Mouse (Mus musculus) central nervous system, embryonic 14 days (tissue): ENCODE results near the gene Nosip. TPM values are rescaled to one million over a fixed set of nuclear protein-coding genes. Genes with fewer than 3 reads are reported as not detected.

ENCODE experiments used
- polyA plus RNA-seq: library from polyadenylated mRNA; depleted of rRNA; stranded (reverse); fragments of >200 nt; gene quantifications from 2 replicates; pipeline ENCODE4 v1.2.3, GENCODE M21; 2012; rRNA removed

The Nosip gene
- 88.9 and 93.3 TPM in 2 replicates for polyA plus RNA-seq

DNA sequence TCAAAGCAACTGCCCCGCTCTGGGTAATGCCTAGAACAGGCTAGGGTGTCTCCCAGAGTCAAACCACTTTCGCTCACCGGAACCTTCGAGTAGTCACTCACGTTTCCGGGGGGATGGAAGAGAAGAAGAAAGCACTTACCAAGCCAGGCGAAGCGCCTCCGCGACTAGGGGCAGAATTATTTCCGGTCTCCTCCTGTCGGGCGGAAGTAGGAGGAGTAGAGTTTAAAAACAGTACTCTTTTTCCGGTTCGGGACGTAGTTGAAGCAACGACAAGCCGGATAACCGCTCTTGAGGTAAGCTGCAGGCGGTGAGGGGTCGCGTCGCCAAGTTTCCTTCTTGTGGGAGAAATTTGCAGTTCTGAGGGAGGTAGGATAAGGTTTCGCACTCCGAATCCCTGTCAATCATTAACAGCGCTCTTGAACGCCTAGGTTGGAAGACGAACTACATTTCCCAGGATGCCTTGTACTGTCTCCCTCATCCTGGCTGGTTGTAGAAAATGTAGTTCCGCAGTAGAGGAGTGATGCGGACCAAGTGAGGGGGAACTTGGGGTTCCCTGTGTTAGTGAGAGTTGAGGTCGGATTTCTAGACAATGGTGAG is at the start of gene Nosip, which contains the start of gene Prrg2:
Gene Nosip, plus strand, starts transcription at position 191 of the 597 bp plus-strand sequence.
Gene Prrg2, minus strand, starts transcription at position 439 of the 597 bp plus-strand sequence.

DNA sequence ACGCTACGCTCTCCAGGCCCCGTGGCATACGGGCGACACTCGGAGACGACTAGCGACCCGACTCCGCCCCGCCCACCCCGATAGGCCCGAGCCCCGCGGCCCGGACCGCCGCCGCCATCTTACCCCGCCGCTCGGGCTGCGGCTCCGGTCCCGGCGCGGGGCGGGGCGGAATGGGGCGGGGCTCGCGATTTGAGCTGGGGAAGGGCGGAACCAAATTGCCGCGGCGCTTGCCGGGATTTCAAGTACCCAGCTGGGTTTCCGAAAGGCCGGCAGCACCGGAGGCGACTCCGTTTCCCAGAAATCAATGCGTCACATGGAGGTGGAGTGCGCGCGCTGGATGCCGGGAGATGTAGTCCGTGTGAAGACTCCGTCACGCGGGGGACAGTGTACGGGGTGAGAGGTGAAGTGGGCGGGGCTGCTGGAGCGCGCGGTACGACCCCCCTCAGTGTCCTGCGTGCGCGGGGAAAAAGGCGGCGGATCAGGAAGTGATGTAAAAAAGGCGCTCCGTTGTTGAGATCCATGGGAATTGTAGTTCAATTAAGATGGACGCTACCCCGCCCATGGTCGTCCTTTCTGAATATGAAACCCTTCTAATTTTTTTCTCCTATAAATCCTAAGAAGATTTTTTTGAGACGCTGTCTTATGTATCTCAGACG is 46.1 kb upstream of the Nosip start, which contains the start of gene Scaf1:
Gene Scaf1, minus strand, starts transcription at position 407 of the 656 bp plus-strand sequence.

DNA sequence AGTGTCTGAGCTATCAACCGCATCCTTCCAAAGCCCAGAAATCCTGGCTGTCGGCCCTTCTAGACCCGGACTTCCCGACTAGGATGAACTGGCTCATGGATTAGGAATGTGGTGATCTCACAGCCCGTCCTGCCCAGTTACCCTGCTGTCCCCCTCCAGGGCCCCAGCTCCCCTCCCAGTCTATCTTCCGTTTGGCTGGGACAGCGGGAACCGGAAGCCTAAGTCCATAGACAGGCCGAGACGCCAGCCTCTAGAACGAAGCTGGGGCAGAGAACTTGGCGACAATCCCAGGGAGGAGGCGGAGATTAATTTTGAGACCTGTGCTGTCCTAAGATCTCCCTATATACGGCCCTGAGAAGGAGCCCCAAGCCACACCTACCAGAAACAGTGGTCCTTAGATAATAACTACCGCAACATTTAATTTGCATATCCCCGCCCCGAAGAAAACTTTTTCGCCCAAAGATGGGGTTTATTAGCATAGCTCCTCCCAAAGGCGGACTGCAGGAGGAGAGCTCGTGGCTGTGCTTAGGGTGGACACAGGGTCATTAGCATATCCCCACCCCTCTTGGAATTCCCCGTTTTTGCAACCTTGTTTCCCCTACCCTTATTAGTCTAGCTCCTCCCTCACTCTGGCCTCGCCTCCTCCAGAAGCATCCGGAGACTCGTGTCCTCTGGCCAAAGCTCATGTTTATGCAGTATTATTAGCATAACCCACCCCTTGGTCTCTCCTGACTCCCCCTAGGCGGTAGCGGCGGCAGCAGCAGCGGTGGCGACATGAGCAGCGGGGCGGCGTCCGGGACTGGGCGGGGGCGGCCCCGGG is 44.8 kb upstream of the Nosip start, which contains the start of gene Rras:
Gene Rras, plus strand, starts transcription at position 720 of the 820 bp plus-strand sequence.

DNA sequence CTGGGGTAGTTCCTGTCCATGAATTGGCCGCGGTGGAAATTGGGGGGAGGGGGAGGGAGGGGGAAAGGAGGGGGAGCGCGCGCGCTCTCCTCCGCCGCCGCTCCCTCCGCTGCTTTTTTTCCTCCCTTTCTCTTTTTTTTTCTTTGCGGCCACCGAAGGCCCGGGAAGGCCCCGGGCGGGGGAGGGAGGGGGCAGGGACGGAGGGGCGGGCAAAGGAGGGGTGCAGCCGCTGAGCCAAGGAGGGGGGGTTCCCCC is 9.4 kb upstream of the Nosip start, which contains the start of gene Prr12:
Gene Prr12, minus strand, starts transcription at position 20 of the 255 bp plus-strand sequence.

DNA sequence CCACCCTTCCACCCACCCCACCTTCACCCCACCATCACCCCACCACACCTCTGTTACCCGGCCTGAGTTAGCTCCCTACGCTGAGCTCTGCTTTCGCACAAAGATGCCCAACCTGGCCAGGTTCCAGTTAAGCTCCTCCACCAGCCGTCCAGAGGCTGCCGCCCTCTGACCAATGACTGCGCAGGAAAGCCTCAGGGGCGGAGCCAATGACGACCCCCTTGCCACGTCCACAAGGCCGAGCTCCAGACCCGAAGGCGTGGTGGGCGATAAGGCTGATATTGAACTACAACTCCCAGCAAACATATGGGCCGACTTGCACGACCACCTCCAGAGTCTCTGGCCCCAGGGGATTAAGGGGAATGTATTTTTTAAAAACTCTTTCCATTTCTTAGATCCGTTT is 29.8 kb downstream of the Nosip start, which contains the start of gene Rcn3:
Gene Rcn3, minus strand, starts transcription at position 174 of the 400 bp plus-strand sequence.

DNA sequence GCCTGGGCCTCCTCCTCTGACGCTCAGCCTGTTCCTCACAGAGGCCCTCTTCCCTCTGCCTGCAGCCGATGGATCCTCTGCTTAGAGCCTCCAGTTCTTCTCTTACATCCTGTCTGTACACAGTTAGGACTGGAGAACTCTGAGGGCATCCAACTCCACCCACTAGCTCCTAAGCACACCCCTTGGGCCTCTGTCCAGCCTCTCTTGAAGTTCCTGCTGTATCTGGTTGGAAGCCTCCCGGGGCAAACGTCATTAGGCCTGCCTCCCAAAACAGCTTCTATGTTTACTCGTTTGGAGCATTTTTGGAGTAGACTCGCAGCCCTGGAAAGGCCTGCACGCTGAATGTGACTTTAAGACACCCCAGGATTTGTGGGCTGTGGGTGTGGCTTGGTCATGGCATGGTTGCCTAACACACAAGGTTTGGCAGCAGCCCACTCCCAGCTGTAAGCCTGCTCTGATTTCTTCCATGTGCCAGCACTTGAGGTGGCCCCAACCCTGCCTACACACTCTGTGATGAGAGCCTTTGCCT is 41.5 kb downstream of the Nosip start, which contains the start of gene Fcgrt:
Gene Fcgrt, minus strand, starts transcription at position 200 of the 529 bp plus-strand sequence.

DNA sequence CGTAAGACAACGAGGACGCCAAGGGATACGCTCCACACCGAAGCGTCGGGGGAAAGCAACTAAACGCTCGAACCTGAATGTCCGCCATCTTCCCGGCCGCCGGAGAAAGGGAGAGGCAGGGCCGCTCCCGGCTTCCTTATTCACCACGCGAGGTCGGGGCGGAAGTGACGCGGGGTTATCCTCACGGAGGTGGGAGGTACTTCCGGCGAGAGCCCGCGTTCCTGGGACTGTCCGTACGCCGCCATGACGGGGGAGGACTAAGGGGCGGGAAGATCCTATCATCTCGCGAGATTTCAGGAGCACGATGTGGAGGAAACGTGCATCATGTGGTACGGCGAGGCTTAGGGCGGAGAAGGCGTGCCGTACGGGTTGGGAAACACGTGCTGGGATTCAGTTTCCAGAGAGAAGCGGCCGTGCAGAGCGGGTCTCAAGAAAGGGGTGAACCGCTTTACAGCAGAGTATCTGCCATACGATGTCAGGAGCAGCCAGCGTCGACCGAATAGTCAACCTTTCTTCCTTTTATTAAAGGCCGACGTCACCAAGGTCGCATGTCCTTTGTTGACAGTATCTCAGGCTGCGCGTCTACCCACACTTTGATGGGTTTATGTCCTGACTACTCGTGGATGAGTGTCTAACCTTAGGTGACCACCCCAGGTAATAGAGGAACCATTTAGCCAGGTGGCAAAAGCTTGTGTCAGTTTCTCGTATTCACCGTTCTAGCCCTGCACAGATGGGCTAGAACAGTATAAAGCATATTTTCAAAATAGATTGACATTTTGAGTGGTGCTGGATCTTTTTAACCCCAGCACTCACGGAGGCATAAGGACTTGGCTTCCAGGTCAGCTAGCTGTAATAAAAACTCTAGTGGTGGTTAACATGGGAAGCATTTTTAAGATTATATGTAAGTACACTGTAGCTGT is 62.3 kb downstream of the Nosip start, which contains the start of gene Rps11:
Gene Rps11, minus strand, starts transcription at position 216 of the 920 bp plus-strand sequence.

Other genes with a start within 250 kb of the Nosip start
- gene Nup62, start 246.3 kb upstream of the Nosip start, polyA plus RNA-seq = 72.4 and 77.2 TPM in 2 replicates
- 0.54 and 0.94 TPM in 2 replicates for gene Il4i1, start 246.0 kb upstream of the Nosip start, polyA plus RNA-seq
- gene Atf5, start 245.8 kb upstream of the Nosip start, polyA plus RNA-seq = 27.3 and 31.7 TPM in 2 replicates
- 124 and 138 TPM in 2 replicates for gene Akt1s1, start 213.4 kb upstream of the Nosip start, polyA plus RNA-seq
- 94.9 and 108 TPM in 2 replicates for gene Tbc1d17, start 213.3 kb upstream of the Nosip start, polyA plus RNA-seq
- 37.0 and 37.3 TPM in 2 replicates for gene Pnkp, start 205.3 kb upstream of the Nosip start, polyA plus RNA-seq
- 775 and 803 TPM in 2 replicates for gene Ptov1, start 192.6 kb upstream of the Nosip start, polyA plus RNA-seq
- gene Med25, start 169.7 kb upstream of the Nosip start, polyA plus RNA-seq = 175 and 202 TPM in 2 replicates
- 33.8 and 34.7 TPM in 2 replicates for gene Fuz, start 166.3 kb upstream of the Nosip start, polyA plus RNA-seq
- 135 and 148 TPM in 2 replicates for gene Ap2a1, start 132.9 kb upstream of the Nosip start, polyA plus RNA-seq
- gene Tsks, start 119.2 kb upstream of the Nosip start, polyA plus RNA-seq = 0.04 and 0.23 TPM in 2 replicates
- gene Cpt1c, start 87.6 kb upstream of the Nosip start, polyA plus RNA-seq = 110 and 111 TPM in 2 replicates
- 763 and 875 TPM in 2 replicates for gene Prmt1, start 75.9 kb upstream of the Nosip start, polyA plus RNA-seq
- 131 and 137 TPM in 2 replicates for gene Irf3, start 64.8 kb upstream of the Nosip start, polyA plus RNA-seq
- 31.9 and 33.7 TPM in 2 replicates for gene Bcl2l12, start 63.7 kb upstream of the Nosip start, polyA plus RNA-seq
- gene Scaf1, start 46.1 kb upstream of the Nosip start, polyA plus RNA-seq = 117 and 120 TPM in 2 replicates
- 18.7 and 27.8 TPM in 2 replicates for gene Rras, start 44.5 kb upstream of the Nosip start, polyA plus RNA-seq
- gene Prr12, start 9.5 kb upstream of the Nosip start, polyA plus RNA-seq = 19.6 and 25.2 TPM in 2 replicates
- 24.3 and 28.4 TPM in 2 replicates for gene Prrg2, start 248 bp downstream of the Nosip start, polyA plus RNA-seq
- 110 and 224 TPM in 2 replicates for gene Rcn3, start 29.8 kb downstream of the Nosip start, polyA plus RNA-seq
- gene Fcgrt, start 41.4 kb downstream of the Nosip start, polyA plus RNA-seq = 15.9 and 27.0 TPM in 2 replicates
- gene Rps11, start 62.0 kb downstream of the Nosip start, polyA plus RNA-seq = 611 and 637 TPM in 2 replicates
- 2,227 and 2,905 TPM in 2 replicates for gene Rpl13a, start 66.3 kb downstream of the Nosip start, polyA plus RNA-seq
- gene Gm45713, start 73.8 kb downstream of the Nosip start, polyA plus RNA-seq = 0.25 TPM in 2 replicates
- 7.7 and 10.8 TPM in 2 replicates for gene Flt3l, start 74.0 kb downstream of the Nosip start, polyA plus RNA-seq
- gene Pih1d1, start 91.9 kb downstream of the Nosip start, polyA plus RNA-seq = 129 and 134 TPM in 2 replicates
- gene Aldh16a1, start 92.2 kb downstream of the Nosip start, polyA plus RNA-seq = 31.8 and 33.0 TPM in 2 replicates
- 12.2 and 25.0 TPM in 2 replicates for gene Slc17a7, start 101.5 kb downstream of the Nosip start, polyA plus RNA-seq
- 0.05 and 0.21 TPM in 2 replicates for gene Gfy, start 117.1 kb downstream of the Nosip start, polyA plus RNA-seq
- 0.20 and 0.23 TPM in 2 replicates for gene Pth2, start 118.6 kb downstream of the Nosip start, polyA plus RNA-seq
- gene Ccdc155, start 142.5 kb downstream of the Nosip start, polyA plus RNA-seq = 0.88 and 1.1 TPM in 2 replicates
- 2.0 and 3.2 TPM in 2 replicates for gene Dkkl1, start 149.7 kb downstream of the Nosip start, polyA plus RNA-seq
- 257 and 271 TPM in 2 replicates for gene Tead2, start 153.3 kb downstream of the Nosip start, polyA plus RNA-seq
- gene Cd37, start 176.7 kb downstream of the Nosip start, polyA plus RNA-seq = 1.6 and 1.8 TPM in 2 replicates
- 0.61 and 0.96 TPM in 2 replicates for gene Slc6a16, start 178.7 kb downstream of the Nosip start, polyA plus RNA-seq
- gene Slc6a21, start 215.1 kb downstream of the Nosip start, polyA plus RNA-seq = not detected in 2 replicates